Mouse (Mus musculus) olfactory bulb, adult 2 months (tissue): ENCODE measurements around the gene Hoxa6.

ENCODE experiments used
- CTCF ChIP-seq: fragments of 200-500 bp; IDR thresholded peaks from 2 replicates; pipeline ENCODE4 v1.5.1; 2012; ENCODE audit warnings: low read depth, mild to moderate bottlenecking, low read length, moderate library complexity; ENCODE audit not compliant: insufficient read depth
- POLR2A ChIP-seq: fragments of 200-500 bp; IDR thresholded peaks from 2 replicates; pipeline ENCODE4 v1.6.1; 2012; ENCODE audit warnings: mild to moderate bottlenecking, low read depth, low read length, moderate library complexity; ENCODE audit not compliant: insufficient read depth

GRCm38 (mm10) chr6:52171331-52171730 lies 37.2 kb downstream of the Hoxa6 start:
- TF ChIP-seq CTCF (no peak), POLR2A (no peak)
